Comparison of ENCODE assay signal across 16 mouse cellular contexts in the genomic region with DNA sequence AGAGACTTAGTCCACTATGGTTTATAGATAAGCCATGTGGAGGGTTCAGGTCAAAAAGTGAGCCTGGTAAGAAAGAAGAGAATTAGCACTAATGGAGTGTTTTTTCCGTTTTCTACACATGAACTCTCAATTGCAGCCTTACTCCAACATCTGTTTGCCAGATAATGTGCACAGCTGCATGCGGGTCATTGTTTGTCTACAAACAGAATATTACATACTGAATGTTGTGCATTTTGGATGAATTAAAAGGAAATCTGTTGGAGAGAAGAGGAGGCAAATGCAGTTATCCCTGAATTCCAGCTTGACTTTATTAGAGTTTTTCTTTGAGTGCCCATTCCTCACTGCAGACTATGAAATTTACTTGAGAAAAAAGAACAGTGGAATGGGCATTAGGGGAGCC.
"Had no signal": no experiment of that assay in that cellular context is flagged by ENCODE, and none has a peak within 500 bp of the region (broad histone marks: within the 10 kb centered on the region; RNA-seq: fewer than 3 reads in every experiment).

No protein-coding gene starts in this region.

- H3K9ac ChIP-seq: lung, embryonic 14.5 days; midbrain, embryonic 13.5 days; midbrain, embryonic 15.5 days; neural tube, embryonic 12.5 days had no signal

- H3K4me2 ChIP-seq: lung, embryonic 14.5 days; midbrain, embryonic 11.5 days; midbrain, embryonic 13.5 days; midbrain, embryonic 15.5 days; neural tube, embryonic 12.5 days had no signal

- H3K9me3 ChIP-seq: midbrain, embryonic 13.5 days; midbrain, embryonic 15.5 days; neural tube, embryonic 12.5 days had no signal

- DNase-seq: lung, adult 18-20 months; lung, embryonic 14.5 days; lung, postnatal 10 days; lung, postnatal 36 days; right cerebral cortex, postnatal 14 days; right cerebral cortex, postnatal 4 days; spleen, adult 18-20 months; thymus, adult 18-20 months; thymus, postnatal 14 days; thymus, postnatal 36 days had no signal

- ATAC-seq: midbrain, embryonic 13.5 days; midbrain, embryonic 15.5 days had no signal

- H3K4me3 ChIP-seq: megakaryocyte, embryonic 14.5 days; midbrain, embryonic 13.5 days; midbrain, embryonic 15.5 days; neural tube, embryonic 12.5 days had no signal

- H3K4me1 ChIP-seq: megakaryocyte, embryonic 14.5 days; midbrain, embryonic 13.5 days; midbrain, embryonic 15.5 days; neural tube, embryonic 12.5 days had no signal

- H3K27ac ChIP-seq: macrophage; midbrain, embryonic 13.5 days; midbrain, embryonic 15.5 days; neural tube, embryonic 12.5 days had no signal

- H3K36me3 ChIP-seq: midbrain, embryonic 13.5 days; midbrain, embryonic 15.5 days; neural tube, embryonic 12.5 days had no signal

- H3K27me3 ChIP-seq: megakaryocyte, embryonic 14.5 days; midbrain, embryonic 13.5 days; midbrain, embryonic 15.5 days; neural tube, embryonic 12.5 days had no signal
